Mouse (Mus musculus): ENCODE results near the gene Nedd9. TPM values are rescaled to one million over a fixed set of nuclear protein-coding genes. Genes with fewer than 3 reads are reported as not detected.

Nedd9 gene
- total and polyA plus RNA-seq, 2 experiments from 2014 or later = 10.1 to 28.2 TPM

DNA sequence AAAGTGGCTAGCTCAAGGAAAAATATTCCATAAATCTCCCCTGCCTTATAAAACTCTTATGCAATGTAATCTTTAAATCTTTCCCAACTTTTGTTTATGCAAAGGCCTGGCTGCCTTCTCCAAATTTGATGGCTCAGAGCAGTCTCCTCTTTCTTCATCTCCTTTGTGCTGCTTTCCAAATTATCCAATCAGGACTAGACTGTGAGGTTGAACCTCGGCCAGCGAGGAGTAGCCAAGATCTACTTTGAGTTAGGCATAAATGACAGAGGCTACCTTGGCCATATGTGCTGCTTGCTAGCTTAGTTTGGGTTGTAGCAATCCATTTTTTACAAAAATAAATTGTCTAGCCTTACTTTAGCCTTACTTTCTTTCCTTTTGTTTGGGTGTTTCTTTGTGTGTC lies 95.0 kb downstream of the Nedd9 start:
- no peak overlapping the region for H3K9ac ChIP-seq (replicated peaks; ENCODE audit: low read depth, low read length)
- ATAC-seq (ENCODE audit: insufficient read depth, low read depth) (no peak), DNase-seq (ENCODE audit: low spot score) (no peak)
- no peaks in the 10 kb centered on the region for H3K4me1 ChIP-seq (ENCODE audit: control insufficient read depth, insufficient read depth)
- no peaks in the 10 kb centered on the region for H3K9me3 ChIP-seq (replicated peaks; ENCODE audit: control insufficient read depth, low read length)
- no peaks in the 10 kb centered on the region for H3K36me3 ChIP-seq (replicated peaks; ENCODE audit: control insufficient read depth, insufficient read depth, low read length)
- no peak for TF ChIP-seq CTCF (IDR thresholded peaks at IDR 0.05; ENCODE audit: low read depth)
- TF ChIP-seq EP300 (IDR thresholded peaks at IDR 0.05; ENCODE audit: low read depth) = no peak
- WGBS = 78% methylated on average over 2 of the region's 2 CpGs
- H3K4me3 ChIP-seq (ENCODE audit: low read depth, low read length) = no peak overlapping the region
- H3K4me2 ChIP-seq (ENCODE audit: low read depth, low read length) = no peak overlapping the region
- H3K27ac ChIP-seq (ENCODE audit: low read depth) = no peak overlapping the region
- H3K27me3 ChIP-seq (ENCODE audit: control insufficient read depth, insufficient read depth, low read length) = no peaks in the 10 kb centered on the region

DNA sequence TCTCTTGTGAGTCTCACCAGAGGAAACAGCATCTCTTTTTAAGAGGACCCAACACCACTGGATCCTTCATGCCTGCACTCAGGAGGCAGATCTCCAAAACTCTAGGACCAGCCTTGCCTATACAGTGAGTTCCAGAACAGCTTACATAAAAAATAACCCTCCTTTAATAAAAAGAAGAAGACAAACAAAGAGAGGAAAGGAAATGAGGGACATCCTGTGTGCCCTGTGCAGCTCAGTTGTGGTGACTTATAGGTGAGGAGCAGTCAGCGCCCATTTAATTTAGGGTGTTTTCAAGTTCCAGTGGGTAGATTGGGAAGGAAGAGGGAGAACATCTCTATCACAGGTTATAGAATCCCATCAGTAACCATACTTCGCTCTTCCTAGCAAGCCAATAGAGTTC lies 96.5 kb downstream of the Nedd9 start:
- TF ChIP-seq EP300 (IDR thresholded peaks at IDR 0.05; ENCODE audit: low read depth) (no peak), CTCF (IDR thresholded peaks at IDR 0.05; ENCODE audit: low read depth) (no peak)
- H3K4me1 ChIP-seq (ENCODE audit: control insufficient read depth, insufficient read depth) = peaks cover 6% of the 10 kb centered on the region; the same call in 1 of the 2 replicates
- no peaks in the 10 kb centered on the region for H3K27me3 ChIP-seq (ENCODE audit: control insufficient read depth, insufficient read depth, low read length)
- ATAC-seq (ENCODE audit: insufficient read depth, low read depth) (no peak), DNase-seq (ENCODE audit: low spot score) (no peak)
- no peaks in the 10 kb centered on the region for H3K9me3 ChIP-seq (replicated peaks; ENCODE audit: control insufficient read depth, low read length)
- H3K9ac ChIP-seq (replicated peaks; ENCODE audit: low read depth, low read length) = no peak overlapping the region
- H3K27ac ChIP-seq (ENCODE audit: low read depth) = no peak overlapping the region
- H3K4me2 ChIP-seq (ENCODE audit: low read depth, low read length) = no peak overlapping the region
- H3K4me3 ChIP-seq (ENCODE audit: low read depth, low read length) = no peak overlapping the region
- no peaks in the 10 kb centered on the region for H3K36me3 ChIP-seq (replicated peaks; ENCODE audit: control insufficient read depth, insufficient read depth, low read length)
- WGBS = 90% methylated on average over 2 of the region's 2 CpGs

DNA sequence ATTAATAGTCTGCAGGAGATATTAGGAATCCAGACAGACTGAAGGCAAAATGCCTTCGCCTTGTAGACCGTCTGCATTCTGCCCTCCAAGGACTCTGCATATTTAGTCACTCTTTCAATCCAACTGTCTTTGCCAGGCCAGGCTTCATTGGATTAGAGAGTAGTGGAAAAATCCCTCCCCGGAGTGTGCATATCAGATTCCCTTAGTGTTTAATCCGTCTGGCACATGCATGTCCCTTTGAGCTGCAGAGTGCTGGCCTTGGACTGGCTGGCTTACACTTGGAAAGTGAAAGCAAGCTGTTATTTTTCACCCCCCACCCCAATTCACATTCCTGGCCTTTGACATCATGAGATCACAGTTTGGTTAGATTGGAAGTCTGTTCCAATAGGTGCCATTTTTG lies 100.6 kb downstream of the Nedd9 start:
- H3K27ac ChIP-seq (ENCODE audit: low read depth) = no peak overlapping the region
- ATAC-seq (ENCODE audit: insufficient read depth, low read depth) (no peak), DNase-seq (ENCODE audit: low spot score) (no peak)
- H3K4me1 ChIP-seq (ENCODE audit: control insufficient read depth, insufficient read depth) = peaks cover 6% of the 10 kb centered on the region; the same call in 1 of the 2 replicates
- TF ChIP-seq CTCF (IDR thresholded peaks at IDR 0.05; ENCODE audit: low read depth) (no peak), EP300 (IDR thresholded peaks at IDR 0.05; ENCODE audit: low read depth) (no peak)
- H3K36me3 ChIP-seq (replicated peaks; ENCODE audit: control insufficient read depth, insufficient read depth, low read length) = no peaks in the 10 kb centered on the region
- WGBS = 31% methylated on average over 4 of the region's 4 CpGs
- no peak overlapping the region for H3K9ac ChIP-seq (replicated peaks; ENCODE audit: low read depth, low read length)
- H3K4me2 ChIP-seq (ENCODE audit: low read depth, low read length) = no peak overlapping the region
- no peaks in the 10 kb centered on the region; the same call in 1 of the 2 replicates for H3K27me3 ChIP-seq (ENCODE audit: control insufficient read depth, insufficient read depth, low read length)
- no peaks in the 10 kb centered on the region for H3K9me3 ChIP-seq (replicated peaks; ENCODE audit: control insufficient read depth, low read length)
- no peak overlapping the region for H3K4me3 ChIP-seq (ENCODE audit: low read depth, low read length)

DNA sequence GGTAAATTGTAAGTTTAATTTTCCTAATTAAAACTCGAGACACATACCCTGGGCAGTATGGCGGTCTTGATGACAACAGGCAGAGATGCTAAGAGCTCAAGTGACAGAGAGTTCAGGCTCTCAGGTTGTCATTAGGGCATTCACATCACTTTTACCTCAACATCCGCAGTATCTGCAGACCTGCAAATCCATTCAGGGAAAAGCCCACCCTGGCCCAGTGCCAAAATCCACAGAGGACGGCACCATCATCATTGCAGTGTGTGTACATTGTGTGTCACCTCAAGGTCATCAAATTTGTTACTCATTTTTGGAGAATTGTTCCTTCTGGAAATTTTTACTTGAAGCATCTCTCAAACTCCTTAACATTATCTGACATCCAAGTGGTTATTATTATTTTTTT lies 102.3 kb downstream of the Nedd9 start:
- DNase-seq (ENCODE audit: low spot score) (no peak), ATAC-seq (ENCODE audit: insufficient read depth, low read depth) (no peak)
- H3K27ac ChIP-seq (ENCODE audit: low read depth) = no peak overlapping the region
- no peak overlapping the region for H3K4me2 ChIP-seq (ENCODE audit: low read depth, low read length)
- 65% methylated on average over 4 of the region's 4 CpGs for WGBS
- no peaks in the 10 kb centered on the region; the same call in 1 of the 2 replicates for H3K27me3 ChIP-seq (ENCODE audit: control insufficient read depth, insufficient read depth, low read length)
- H3K4me3 ChIP-seq (ENCODE audit: low read depth, low read length) = no peak overlapping the region
- peaks cover 6% of the 10 kb centered on the region; the same call in 1 of the 2 replicates for H3K4me1 ChIP-seq (ENCODE audit: control insufficient read depth, insufficient read depth)
- no peaks in the 10 kb centered on the region for H3K36me3 ChIP-seq (replicated peaks; ENCODE audit: control insufficient read depth, insufficient read depth, low read length)
- no peak overlapping the region for H3K9ac ChIP-seq (replicated peaks; ENCODE audit: low read depth, low read length)
- TF ChIP-seq EP300 (IDR thresholded peaks at IDR 0.05; ENCODE audit: low read depth) = no peak
- TF ChIP-seq CTCF (IDR thresholded peaks at IDR 0.05; ENCODE audit: low read depth) = no peak
- H3K9me3 ChIP-seq (replicated peaks; ENCODE audit: control insufficient read depth, low read length) = no peaks in the 10 kb centered on the region

DNA sequence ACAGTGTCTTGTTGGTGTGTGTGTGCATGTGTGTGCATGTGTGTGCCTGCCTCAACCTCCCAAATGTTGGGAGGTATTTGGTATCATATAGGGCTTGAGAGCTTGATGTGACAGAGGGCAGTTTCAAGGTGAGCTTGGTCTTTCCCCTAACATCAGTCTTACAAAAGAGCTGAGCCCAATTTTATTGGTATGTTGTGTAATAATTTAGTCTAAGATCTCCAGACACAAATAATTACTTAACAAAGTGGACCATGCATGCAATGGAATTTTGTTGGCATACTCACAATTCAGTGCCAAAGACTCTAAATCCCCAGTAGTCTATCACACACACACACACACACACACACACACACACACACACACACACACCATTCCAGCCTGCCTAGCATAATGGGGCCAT lies 104.5 kb downstream of the Nedd9 start:
- no peak for DNase-seq (ENCODE audit: low spot score)
- H3K4me3 ChIP-seq (ENCODE audit: low read depth, low read length) = no peak overlapping the region

More for the DNA sequence above, 104.5 kb downstream of the Nedd9 start:
- H3K36me3 ChIP-seq (replicated peaks; ENCODE audit: control insufficient read depth, insufficient read depth, low read length) = no peaks in the 10 kb centered on the region
- no peaks in the 10 kb centered on the region for H3K9me3 ChIP-seq (replicated peaks; ENCODE audit: control insufficient read depth, low read length)
- peaks cover 6% of the 10 kb centered on the region; the same call in 1 of the 2 replicates for H3K4me1 ChIP-seq (ENCODE audit: control insufficient read depth, insufficient read depth)
- H3K27me3 ChIP-seq (ENCODE audit: control insufficient read depth, insufficient read depth, low read length) = no peaks in the 10 kb centered on the region; the same call in 1 of the 2 replicates
- TF ChIP-seq EP300 (IDR thresholded peaks at IDR 0.05; ENCODE audit: low read depth) (no peak), CTCF (IDR thresholded peaks at IDR 0.05; ENCODE audit: low read depth) (no peak)
- no peak overlapping the region for H3K27ac ChIP-seq (ENCODE audit: low read depth)
- no peak overlapping the region for H3K4me2 ChIP-seq (ENCODE audit: low read depth, low read length)
- H3K9ac ChIP-seq (replicated peaks; ENCODE audit: low read depth, low read length) = no peak overlapping the region
- no peak for ATAC-seq (ENCODE audit: insufficient read depth, low read depth)

Measured in heart, postnatal 0 days (tissue).